Mouse (Mus musculus) erythroblast, embryonic 14.5 days (primary cell): ENCODE measurements around the gene Galntl5.

Experiments
- GATA1 ChIP-seq: IDR thresholded peaks from 2 replicates; pipeline ENCODE4 v1.6.1; 2012; ENCODE audit warnings: low read length, inconsistent platforms, mixed read lengths
- TAL1 ChIP-seq: IDR thresholded peaks from 3 replicates; pipeline ENCODE4 v1.6.1; 2012; ENCODE audit warnings: low read length, inconsistent platforms, mixed read lengths

DNA sequence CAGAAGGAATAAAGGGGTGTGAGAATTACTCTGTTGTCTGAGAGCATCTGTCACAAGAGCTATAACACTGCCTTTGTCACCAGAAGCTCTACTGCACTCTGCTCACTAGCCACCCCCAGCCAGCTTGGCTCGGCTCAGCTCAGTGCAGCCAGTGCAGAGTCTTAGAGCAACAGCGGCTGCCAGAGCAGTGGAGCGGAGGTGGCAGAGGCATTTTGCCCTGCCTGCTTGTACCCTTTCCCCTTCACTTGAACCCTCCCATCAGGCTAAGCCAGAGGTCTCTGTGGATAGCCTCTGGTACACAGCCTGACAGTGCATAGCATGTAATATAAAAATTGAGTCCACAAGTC, 15.5 kb upstream of the Galntl5 start:
- TF ChIP-seq TAL1 (no peak), GATA1 (no peak)
